Mouse (Mus musculus) cerebellum, adult (tissue): Measurements from ENCODE around the gene Camkk2.

Source experiments
- ATAC-seq: cut with Nextera tagmentation; 2 replicates; pipeline ENCODE4 v1.9.2; 2017; ENCODE audit warnings: mild to moderate bottlenecking, moderate library complexity, mixed read lengths; ENCODE audit not compliant: insufficient number of reproducible peaks, low FRiP score, low TSS enrichment

The Camkk2 gene

GRCm38 (mm10) chr5:122779277-122779834, at the start of gene Camkk2:
Gene Camkk2 (minus strand): TSS chr5:122779409.
- ATAC-seq: peak; percentile 83; the same call in 1 of the 2 replicates

- no peak for ATAC-seq
Measured at GRCm38 (mm10) chr5:122825099-122825498, 45.9 kb upstream of the Camkk2 start.

GRCm38 (mm10) chr5:122824450-122824849, 45.2 kb upstream of the Camkk2 start:
- no peak for ATAC-seq

DNA sequence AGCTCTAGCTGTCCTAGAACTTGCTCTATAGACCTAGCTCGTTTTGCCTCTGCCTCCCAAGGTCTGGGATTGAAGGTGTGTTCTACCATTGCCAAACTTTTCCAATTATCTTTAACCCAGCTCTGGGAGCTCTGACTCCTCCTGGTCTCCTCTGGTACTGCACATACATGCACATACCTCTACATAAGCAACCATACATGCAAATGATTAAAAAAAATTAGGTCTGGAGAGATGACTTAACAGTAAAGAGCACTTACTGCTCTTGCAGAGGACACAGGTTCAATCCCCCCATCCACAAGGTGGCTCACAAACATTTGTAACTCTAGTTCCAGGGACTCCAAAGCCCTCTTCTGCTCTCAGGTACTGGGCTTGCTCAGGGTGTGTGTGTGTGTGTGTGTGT, 44.8 kb upstream of the Camkk2 start:
- ATAC-seq: no peak

DNA sequence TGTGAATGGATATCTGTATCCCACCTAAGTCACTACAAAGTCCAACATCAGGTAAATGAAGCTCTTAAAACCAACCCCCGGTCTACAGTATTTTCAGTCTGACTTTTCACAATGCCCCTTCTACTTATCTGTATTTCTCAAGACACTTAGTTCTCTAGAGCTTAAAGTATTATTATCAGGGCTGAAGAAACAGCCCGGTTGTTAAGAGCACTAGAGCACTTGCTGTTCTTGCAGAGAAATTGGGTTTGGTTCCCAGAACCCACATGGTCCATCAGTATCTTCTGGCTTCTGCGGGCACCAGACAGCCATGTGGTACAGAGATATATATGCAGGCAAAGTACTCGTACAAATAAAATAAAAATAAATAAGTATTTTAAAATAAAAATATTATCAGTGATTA, 43.2 kb upstream of the Camkk2 start:
- no peak for ATAC-seq

- peak; percentile 10; the same call in 1 of the 2 replicates for ATAC-seq
Measured at GRCm38 (mm10) chr5:122821524-122821885, 42.3 kb upstream of the Camkk2 start.

- peak; percentile 100 for ATAC-seq
Measured at GRCm38 (mm10) chr5:122820777-122821523, 41.7 kb upstream of the Camkk2 start, which contains the start of gene Anapc5. Gene Anapc5 (minus strand): TSS chr5:122821339.

GRCm38 (mm10) chr5:122812699-122813098, 33.5 kb upstream of the Camkk2 start:
- ATAC-seq: no peak

DNA sequence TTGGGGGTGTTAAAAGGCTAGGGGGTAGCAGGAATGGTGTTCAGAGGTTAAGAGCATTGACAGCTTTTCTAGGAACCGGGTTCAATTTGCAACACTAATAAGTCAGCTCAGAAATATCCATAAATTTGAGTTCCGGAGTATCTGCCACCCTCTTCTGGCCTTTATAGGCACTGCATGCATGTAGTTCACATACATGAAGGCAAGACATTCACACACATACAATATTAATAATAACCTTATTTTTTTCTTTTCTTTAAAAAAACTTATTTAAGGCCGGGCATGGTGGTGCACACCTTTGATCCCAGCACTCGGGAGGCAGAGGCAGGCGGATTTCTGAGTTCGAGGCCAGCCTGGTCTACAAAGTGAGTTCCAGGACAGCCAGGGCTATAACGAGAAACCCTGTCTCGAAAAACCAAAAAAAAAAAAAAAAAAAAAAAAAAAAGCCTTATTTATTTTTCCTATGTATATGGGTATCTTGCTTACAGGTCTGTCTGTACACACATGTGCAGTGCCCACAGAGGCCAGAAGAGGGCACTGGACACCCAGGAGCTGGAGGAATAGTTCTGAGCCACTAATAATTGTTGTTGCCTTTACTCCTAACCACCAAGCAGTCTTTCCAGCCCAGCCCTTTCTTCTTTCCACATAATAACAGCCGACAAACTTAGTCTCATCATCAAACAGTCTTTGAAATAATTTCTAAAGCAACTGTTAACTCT, 32.3 kb upstream of the Camkk2 start:
- ATAC-seq: no peak

DNA sequence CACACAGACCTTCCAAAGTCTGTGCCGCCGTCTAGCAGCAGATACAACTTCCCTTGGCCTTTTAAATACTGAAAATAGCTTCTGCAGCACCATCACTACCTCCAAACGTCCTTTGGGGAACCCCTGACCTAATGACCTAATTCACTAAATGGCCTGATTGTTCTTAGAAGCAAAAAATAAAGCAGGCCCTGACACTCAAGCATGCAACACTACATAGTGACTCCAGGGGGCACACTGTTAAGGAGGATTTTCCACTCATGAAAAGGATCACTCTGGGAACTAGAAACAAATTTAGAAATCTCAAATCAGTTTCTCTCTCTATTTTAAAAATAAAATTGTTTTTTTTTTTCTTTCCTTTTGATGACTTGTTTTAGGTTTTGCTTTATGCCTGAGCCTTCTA, 26.3 kb upstream of the Camkk2 start:
- ATAC-seq: no peak

DNA sequence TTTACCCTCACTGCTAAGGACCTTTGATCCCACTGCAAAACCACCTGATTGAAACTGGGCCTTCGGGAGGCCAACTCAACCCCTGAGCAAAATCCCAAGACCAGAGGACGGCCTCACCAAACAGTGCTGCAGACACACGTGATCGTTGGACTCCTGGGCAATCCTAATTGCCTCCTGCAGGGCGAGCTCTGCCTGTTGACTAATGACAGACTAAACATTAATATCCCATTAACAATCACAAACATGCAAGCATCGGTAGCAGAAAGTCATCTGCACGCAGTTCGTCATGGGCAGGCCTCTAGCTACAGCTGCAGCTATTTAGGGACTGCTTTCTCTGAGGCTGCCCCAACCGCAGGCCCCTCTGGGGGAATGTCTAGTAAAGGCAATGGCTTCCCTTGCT, 23.5 kb upstream of the Camkk2 start:
- ATAC-seq: no peak

DNA sequence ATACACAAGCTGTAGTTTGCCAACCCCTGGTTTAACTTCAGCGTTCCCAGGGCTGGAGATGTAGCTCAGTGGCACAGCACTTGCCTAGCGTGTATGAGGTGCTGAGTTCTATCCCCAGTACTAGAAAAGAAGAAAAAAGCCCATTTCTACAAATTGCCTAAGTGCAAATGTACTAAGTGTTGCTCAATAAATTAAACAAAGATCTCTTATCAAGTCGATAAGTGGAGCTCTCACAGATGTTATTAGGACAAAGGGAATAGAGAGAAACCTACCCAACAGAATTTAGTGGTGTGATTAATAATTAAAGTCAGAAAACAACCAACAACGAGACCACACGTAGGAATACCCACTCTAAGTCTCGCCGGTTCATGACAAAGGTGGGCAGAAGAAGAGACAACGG, 22.5 kb upstream of the Camkk2 start:
- ATAC-seq: no peak

- no peak for ATAC-seq
Measured at GRCm38 (mm10) chr5:122800345-122801010, 21.3 kb upstream of the Camkk2 start.

GRCm38 (mm10) chr5:122799379-122800344, 20.5 kb upstream of the Camkk2 start:
- ATAC-seq: no peak

DNA sequence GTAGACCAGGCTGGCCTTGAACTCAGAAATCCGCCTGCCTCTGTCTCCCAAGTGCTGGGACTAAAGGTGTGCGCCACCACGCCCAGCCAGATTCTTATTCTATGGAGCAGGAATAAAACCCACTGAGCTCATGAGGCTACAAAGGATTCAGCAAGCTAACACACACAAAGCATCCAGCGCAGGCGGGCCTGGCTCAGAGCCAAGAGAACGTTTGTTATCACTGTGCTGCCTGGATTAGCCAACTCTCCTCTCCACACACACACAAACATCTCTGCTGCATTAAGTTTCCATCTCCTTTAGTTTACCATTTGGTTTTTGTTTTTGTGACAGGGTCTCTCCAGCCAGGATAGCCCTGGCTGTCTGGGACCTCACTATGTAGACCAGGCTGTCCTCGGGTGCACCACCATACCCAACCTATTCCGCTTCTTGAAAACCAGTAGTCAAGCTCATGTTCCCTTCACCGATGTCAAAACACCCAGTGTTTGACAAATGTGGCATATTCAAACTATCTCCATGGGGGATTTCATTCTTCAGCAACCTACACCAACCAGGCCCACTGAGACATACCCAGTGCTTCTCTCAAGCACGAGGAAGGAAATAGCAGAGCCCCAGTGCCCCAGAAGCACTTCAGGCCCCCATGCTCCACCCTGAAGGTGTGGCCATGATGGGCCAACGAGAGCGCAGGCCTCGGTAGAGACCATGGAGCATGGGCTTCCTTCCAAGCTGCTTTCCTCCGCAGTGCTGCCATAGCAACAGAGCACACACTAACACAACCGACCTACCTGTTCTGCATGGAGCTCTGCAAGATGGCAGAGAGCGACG, 19.6 kb upstream of the Camkk2 start:
- ATAC-seq: no peak

GRCm38 (mm10) chr5:122797866-122798265, 18.7 kb upstream of the Camkk2 start:
- no peak for ATAC-seq

DNA sequence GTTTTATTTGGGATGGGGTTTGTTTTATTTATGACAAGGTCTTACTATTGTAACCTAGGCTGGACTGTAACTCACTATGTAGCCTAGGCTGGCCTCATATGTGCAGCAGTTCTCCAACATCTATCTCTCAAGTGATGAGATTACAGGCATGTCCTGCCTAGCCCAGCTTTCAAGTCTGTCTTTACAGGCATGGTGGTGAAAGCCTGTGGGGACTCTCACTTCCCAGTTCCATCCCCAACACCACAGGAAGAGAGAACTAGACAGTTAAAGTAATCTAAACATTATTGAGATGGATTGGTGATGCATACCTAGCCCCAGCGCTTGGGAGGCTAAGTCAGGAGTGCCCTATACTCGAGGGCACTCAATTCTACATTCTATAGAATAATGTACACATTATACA, 9.5 kb upstream of the Camkk2 start:
- ATAC-seq: no peak

- ATAC-seq: no peak
Measured at GRCm38 (mm10) chr5:122786035-122786819, 7.0 kb upstream of the Camkk2 start.
